In the genomic region with DNA sequence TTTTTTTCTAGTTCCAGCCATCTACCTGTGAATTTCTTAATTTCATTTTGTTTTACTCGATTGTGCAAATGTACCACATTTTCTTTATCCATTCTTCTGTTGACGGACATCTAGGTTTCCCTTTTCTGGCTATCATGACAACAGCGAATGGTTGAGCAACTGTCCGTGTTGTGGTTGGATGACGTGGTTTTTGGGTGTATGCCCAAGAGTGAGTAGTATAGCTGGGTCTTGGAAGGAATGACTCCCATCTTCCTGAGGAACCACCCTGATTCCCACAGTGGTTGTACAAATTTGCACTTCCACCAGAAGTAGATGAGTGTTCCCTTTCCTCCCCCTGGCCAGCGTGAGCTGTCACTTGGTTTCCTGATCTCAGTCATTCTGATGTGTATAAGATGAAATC, we compare ENCODE assay signal across 8 mouse cellular contexts.
"Had no signal": no experiment of that assay in that cellular context is flagged by ENCODE, and none has a peak within 500 bp of the region (broad histone marks: within the 10 kb centered on the region; RNA-seq: fewer than 3 reads in every experiment).

No protein-coding gene starts in this region.

- DNase-seq: kidney, postnatal 25 days; left cerebral cortex, postnatal 4 days; lung, adult 2 months; lung, postnatal 36 days; right cerebral cortex, postnatal 14 days; thymus, postnatal 36 days had no signal

- ATAC-seq: lung, postnatal 0 days; midbrain, embryonic 15.5 days had no signal
